Mouse (Mus musculus): Measurements from ENCODE around the gene Bsx. TPM values are rescaled to one million over a fixed set of nuclear protein-coding genes. Genes with fewer than 3 reads are reported as not detected.

Gene Bsx
- total RNA-seq, 1 experiment: not detected

GRCm38 (mm10) chr9:40877146-40877880 lies 3.4 kb downstream of the Bsx start:
- TF ChIP-seq MAFK (IDR thresholded peaks at IDR 0.05; ENCODE audit: insufficient read depth, low read depth, low read length) (no peak), ZC3H11A (IDR thresholded peaks at IDR 0.05; ENCODE audit: borderline replicate concordance, low read depth, low read length) (no peak), CHD2 (IDR thresholded peaks at IDR 0.05; ENCODE audit: low read depth, low read length) (no peak), HCFC1 (IDR thresholded peaks at IDR 0.05; ENCODE audit: borderline replicate concordance, insufficient read depth, low read length) (no peak), ZNF384 (IDR thresholded peaks at IDR 0.05; ENCODE audit: low read depth, low read length) (no peak)
- Histone ChIP-seq H3K4me1 (ENCODE audit: control insufficient read depth in 2 of 2, insufficient read depth in 2 of 2, low read length in 2 of 2, poor library complexity in 1 of 2) (peaks cover 0 to 3% of the 10 kb centered on the region in 2 experiments; a peak in 1 of 4 replicates), H3K4me3 (ENCODE audit: insufficient read depth in 1 of 2, low read depth in 1 of 2, low read length in 2 of 2, poor library complexity in 1 of 2, severe bottlenecking in 1 of 2) (peak overlapping the region in 1 of 2 experiments; percentile 38; a peak in 1 of 4 replicates), H3K27ac (ENCODE audit: insufficient read depth, low read depth, low read length, poor library complexity, severe bottlenecking) (no peak overlapping the region), H3K36me3 (ENCODE audit: control insufficient read depth, insufficient read depth, low read length, poor library complexity, severe bottlenecking) (no peaks in the 10 kb centered on the region), H3K9me3 (ENCODE audit: control insufficient read depth, insufficient read depth, low read depth, low read length) (no peaks in the 10 kb centered on the region), H3K9ac (ENCODE audit: insufficient read depth, low read depth, low read length, poor library complexity, severe bottlenecking) (no peak overlapping the region)
- in situ Hi-C loops (cut with MboI; ENCODE audit: low sequenced_read_pairs in 2 of 2, unreplicated experiment in 2 of 2): no loop called here
- no peak for DNase-seq (ENCODE audit: low read depth, low spot score)

- H3K27ac ChIP-seq (ENCODE audit: insufficient read depth, low read depth, low read length, poor library complexity, severe bottlenecking): no peak overlapping the region
- no peak for DNase-seq (ENCODE audit: low read depth, low spot score)
- H3K36me3 ChIP-seq (ENCODE audit: control insufficient read depth, insufficient read depth, low read length, poor library complexity, severe bottlenecking): no peaks in the 10 kb centered on the region
- H3K9me3 ChIP-seq (ENCODE audit: control insufficient read depth, insufficient read depth, low read depth, low read length): no peaks in the 10 kb centered on the region
- peaks cover 0 to 3% of the 10 kb centered on the region in 2 experiments; a peak in 1 of 4 replicates for H3K4me1 ChIP-seq (ENCODE audit: control insufficient read depth in 2 of 2, insufficient read depth in 2 of 2, low read length in 2 of 2, poor library complexity in 1 of 2)
- in situ Hi-C loops (cut with MboI; ENCODE audit: low sequenced_read_pairs in 2 of 2, unreplicated experiment in 2 of 2): no loop called here
- peak overlapping the region; percentile 8 to 38; a peak in 3 of 4 replicates for H3K4me3 ChIP-seq (ENCODE audit: insufficient read depth in 1 of 2, low read depth in 1 of 2, low read length in 2 of 2, poor library complexity in 1 of 2, severe bottlenecking in 1 of 2)
- TF ChIP-seq ZNF384 (IDR thresholded peaks at IDR 0.05; ENCODE audit: low read depth, low read length): no peak
- H3K9ac ChIP-seq (ENCODE audit: insufficient read depth, low read depth, low read length, poor library complexity, severe bottlenecking): no peak overlapping the region
These were observed 3.9 kb downstream of the Bsx start for GRCm38 (mm10) chr9:40877881-40878235.

- peaks cover 0 to 3% of the 10 kb centered on the region in 2 experiments; a peak in 1 of 4 replicates for H3K4me1 ChIP-seq (ENCODE audit: control insufficient read depth in 2 of 2, insufficient read depth in 2 of 2, low read length in 2 of 2, poor library complexity in 1 of 2)
- in situ Hi-C loops (cut with MboI; ENCODE audit: low sequenced_read_pairs in 2 of 2, unreplicated experiment in 2 of 2): no loop called here
- H3K9ac ChIP-seq (ENCODE audit: insufficient read depth, low read depth, low read length, poor library complexity, severe bottlenecking): no peak overlapping the region
- no peak for TF ChIP-seq ZC3H11A (IDR thresholded peaks at IDR 0.05; ENCODE audit: borderline replicate concordance, low read depth, low read length)
- no peak for TF ChIP-seq CHD2 (IDR thresholded peaks at IDR 0.05; ENCODE audit: low read depth, low read length)
- no peak for TF ChIP-seq HCFC1 (IDR thresholded peaks at IDR 0.05; ENCODE audit: borderline replicate concordance, insufficient read depth, low read length)
- no peak for TF ChIP-seq MAFK (IDR thresholded peaks at IDR 0.05; ENCODE audit: insufficient read depth, low read depth, low read length)
- no peak for TF ChIP-seq ZNF384 (IDR thresholded peaks at IDR 0.05; ENCODE audit: low read depth, low read length)
- no peak for DNase-seq (ENCODE audit: low read depth, low spot score)
- peak overlapping the region; percentile 8 to 38; a peak in 3 of 4 replicates for H3K4me3 ChIP-seq (ENCODE audit: insufficient read depth in 1 of 2, low read depth in 1 of 2, low read length in 2 of 2, poor library complexity in 1 of 2, severe bottlenecking in 1 of 2)
- H3K9me3 ChIP-seq (ENCODE audit: control insufficient read depth, insufficient read depth, low read depth, low read length): no peaks in the 10 kb centered on the region
- no peak overlapping the region for H3K27ac ChIP-seq (ENCODE audit: insufficient read depth, low read depth, low read length, poor library complexity, severe bottlenecking)
- no peaks in the 10 kb centered on the region for H3K36me3 ChIP-seq (ENCODE audit: control insufficient read depth, insufficient read depth, low read length, poor library complexity, severe bottlenecking)
These were observed 4.5 kb downstream of the Bsx start for GRCm38 (mm10) chr9:40878291-40878945.

GRCm38 (mm10) chr9:40878998-40879397 lies 5.1 kb downstream of the Bsx start:
- H3K36me3 ChIP-seq (ENCODE audit: control insufficient read depth, insufficient read depth, low read length, poor library complexity, severe bottlenecking): no peaks in the 10 kb centered on the region
- DNase-seq (ENCODE audit: low read depth, low spot score): peak; percentile 36
- in situ Hi-C loops (cut with MboI; ENCODE audit: low sequenced_read_pairs in 2 of 2, unreplicated experiment in 2 of 2): no loop called here
- no peaks in the 10 kb centered on the region for H3K9me3 ChIP-seq (ENCODE audit: control insufficient read depth, insufficient read depth, low read depth, low read length)
- no peak overlapping the region for H3K9ac ChIP-seq (ENCODE audit: insufficient read depth, low read depth, low read length, poor library complexity, severe bottlenecking)
- H3K4me3 ChIP-seq (ENCODE audit: insufficient read depth in 1 of 2, low read depth in 1 of 2, low read length in 2 of 2, poor library complexity in 1 of 2, severe bottlenecking in 1 of 2): peak overlapping the region in 1 of 2 experiments; percentile 12; a peak in 1 of 4 replicates
- H3K27ac ChIP-seq (ENCODE audit: insufficient read depth, low read depth, low read length, poor library complexity, severe bottlenecking): no peak overlapping the region
- TF ChIP-seq HCFC1 (IDR thresholded peaks at IDR 0.05; ENCODE audit: borderline replicate concordance, insufficient read depth, low read length) (no peak), CHD2 (IDR thresholded peaks at IDR 0.05; ENCODE audit: low read depth, low read length) (no peak), ZC3H11A (IDR thresholded peaks at IDR 0.05; ENCODE audit: borderline replicate concordance, low read depth, low read length) (no peak), MAFK (IDR thresholded peaks at IDR 0.05; ENCODE audit: insufficient read depth, low read depth, low read length) (no peak), ZNF384 (IDR thresholded peaks at IDR 0.05; ENCODE audit: low read depth, low read length) (no peak)
- peaks cover 0 to 3% of the 10 kb centered on the region in 2 experiments; a peak in 1 of 4 replicates for H3K4me1 ChIP-seq (ENCODE audit: control insufficient read depth in 2 of 2, insufficient read depth in 2 of 2, low read length in 2 of 2, poor library complexity in 1 of 2)

Measured in ES-E14 (cell line).